Mouse (Mus musculus): ENCODE results near the gene Rnf169. TPM values are rescaled to one million over a fixed set of nuclear protein-coding genes. Genes with fewer than 3 reads are reported as not detected.

The Rnf169 gene
- polyA plus RNA-seq, 1 experiment from 2014 or later: 1.8 TPM

DNA sequence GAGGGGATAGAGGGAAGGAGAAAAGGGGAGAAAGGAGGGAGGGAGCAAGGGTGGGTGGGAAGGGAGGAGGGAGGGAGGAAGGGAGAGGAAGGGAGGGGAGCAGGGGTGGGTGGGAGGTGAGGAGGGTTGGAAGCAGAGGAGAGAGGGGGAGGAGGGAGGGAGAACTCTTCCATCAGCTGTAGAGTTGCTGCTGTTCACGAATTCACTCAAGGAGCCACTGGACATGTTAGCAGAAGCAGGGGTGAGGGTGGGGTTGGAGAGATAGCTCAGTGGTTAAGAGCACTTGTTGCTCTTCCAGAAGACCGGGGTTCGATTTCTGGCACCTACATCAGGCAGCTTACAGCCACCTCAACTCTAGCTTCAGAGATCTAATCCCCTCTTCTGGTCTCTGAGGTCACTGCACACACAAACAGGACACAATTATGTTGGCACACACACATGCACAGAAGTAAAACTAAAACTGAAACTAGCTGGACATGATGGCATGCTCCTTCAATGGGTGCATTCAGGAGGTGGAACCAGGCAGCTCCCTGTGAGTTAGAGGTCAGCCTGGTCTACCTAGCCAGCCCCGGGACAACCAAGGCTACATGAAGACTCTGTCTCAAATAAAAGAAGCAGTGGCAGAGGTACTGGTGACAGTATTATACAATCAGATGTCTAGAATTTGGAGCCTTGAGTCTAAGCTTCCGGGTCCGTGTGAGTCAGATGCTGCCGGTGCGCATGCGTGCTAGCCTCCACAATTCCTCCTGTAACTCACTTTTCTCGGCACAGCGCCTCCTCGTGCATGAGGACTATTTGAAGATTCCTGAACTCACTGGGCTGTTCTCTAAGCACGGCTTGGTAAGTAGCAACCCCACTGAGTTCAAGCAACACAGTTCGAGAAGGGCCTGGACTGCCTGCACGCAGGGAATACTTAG is 9.9 kb upstream of the Rnf169 start:
- 72% methylated on average over 15 of the region's 15 CpGs for WGBS
- Histone ChIP-seq H3K36me3 (ENCODE audit: control insufficient read depth, insufficient read depth, low read length) (no peaks in the 10 kb centered on the region), H3K4me3 (ENCODE audit: low read depth, low read length) (no peak overlapping the region), H3K9ac (ENCODE audit: low read length) (no peak overlapping the region), H3K4me2 (replicated peaks; ENCODE audit: low read depth) (no peak overlapping the region), H3K27me3 (ENCODE audit: control insufficient read depth, insufficient read depth, low read length) (no peaks in the 10 kb centered on the region), H3K4me1 (replicated peaks; ENCODE audit: control insufficient read depth, insufficient read depth) (no peaks in the 10 kb centered on the region), H3K9me3 (ENCODE audit: control insufficient read depth, low read length) (no peaks in the 10 kb centered on the region), H3K27ac (replicated peaks) (no peak overlapping the region)
- ATAC-seq (ENCODE audit: low FRiP score, low TSS enrichment) (no peak), DNase-seq (ENCODE audit: low spot score) (peak; percentile 50)
- TF ChIP-seq EP300 (optimal IDR thresholded peaks at IDR 0.05) (no peak), CTCF (IDR thresholded peaks at IDR 0.05; ENCODE audit: low read depth) (peak; percentile 49)

GRCm38 (mm10) chr7:99988725-99989124 is 8.5 kb upstream of the Rnf169 start:
- H3K27me3 ChIP-seq (ENCODE audit: control insufficient read depth, insufficient read depth, low read length): no peaks in the 10 kb centered on the region
- H3K4me3 ChIP-seq (ENCODE audit: low read depth, low read length): no peak overlapping the region
- peak; percentile 76 for DNase-seq (ENCODE audit: low spot score)
- H3K36me3 ChIP-seq (ENCODE audit: control insufficient read depth, insufficient read depth, low read length): no peaks in the 10 kb centered on the region
- no peak overlapping the region for H3K27ac ChIP-seq (replicated peaks)
- TF ChIP-seq EP300 (optimal IDR thresholded peaks at IDR 0.05) (no peak), CTCF (IDR thresholded peaks at IDR 0.05; ENCODE audit: low read depth) (peak; percentile 94)
- 0 out of 2 replicates have a peak, but pooled peaks have one; percentile 72 for ATAC-seq (ENCODE audit: low FRiP score, low TSS enrichment)
- WGBS: 2% methylated on average over 4 of the region's 4 CpGs
- no peak overlapping the region for H3K9ac ChIP-seq (ENCODE audit: low read length)
- no peaks in the 10 kb centered on the region for H3K4me1 ChIP-seq (replicated peaks; ENCODE audit: control insufficient read depth, insufficient read depth)
- no peak overlapping the region for H3K4me2 ChIP-seq (replicated peaks; ENCODE audit: low read depth)
- no peaks in the 10 kb centered on the region for H3K9me3 ChIP-seq (ENCODE audit: control insufficient read depth, low read length)

DNA sequence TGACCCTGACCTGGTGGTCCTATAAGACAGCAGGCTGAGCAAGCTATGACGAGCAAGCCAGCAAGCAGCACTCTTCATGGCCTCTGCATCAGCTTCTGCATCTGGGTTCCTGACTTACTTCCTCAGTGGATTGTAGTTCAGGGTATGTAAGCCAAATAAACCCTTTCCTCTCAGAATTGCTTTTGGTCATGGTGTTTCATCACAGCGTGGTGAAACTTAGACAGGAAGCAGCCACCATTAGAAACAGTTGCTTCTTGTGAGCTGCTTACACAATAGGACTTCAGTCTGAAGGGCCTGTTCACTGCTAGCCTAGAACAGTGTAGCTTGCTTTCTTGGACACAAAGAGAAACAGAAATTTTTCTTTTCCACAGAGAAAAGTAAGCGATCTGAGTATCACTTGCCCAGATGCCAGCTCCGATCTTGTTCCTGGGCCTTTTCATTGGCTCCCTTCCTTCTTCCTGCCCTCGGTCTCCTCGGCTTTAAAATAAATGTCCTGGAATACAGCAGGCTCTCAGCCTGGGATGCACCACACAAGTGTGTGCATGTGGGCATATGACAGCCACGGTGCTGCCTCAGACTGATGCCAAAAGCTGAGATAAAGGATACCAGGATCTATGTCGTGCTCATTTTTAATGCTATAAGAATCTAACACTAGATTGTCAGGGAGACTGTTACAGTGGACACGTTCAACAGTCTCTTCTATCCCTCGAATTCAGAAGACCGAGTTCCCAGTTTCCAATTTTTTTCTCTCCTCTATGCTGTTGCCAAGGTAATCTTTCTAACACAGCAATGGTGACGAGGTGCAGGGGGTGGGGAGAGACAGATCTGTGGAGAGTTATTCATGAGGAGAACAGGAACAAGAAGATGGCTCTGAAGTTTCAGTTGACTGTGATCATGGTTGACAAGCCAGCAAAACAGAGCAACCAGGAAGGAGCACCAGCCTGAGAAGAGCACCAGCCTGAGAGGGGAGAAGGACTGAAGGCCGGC is 2.3 kb upstream of the Rnf169 start:
- Histone ChIP-seq H3K27ac (replicated peaks) (no peak overlapping the region), H3K4me2 (replicated peaks; ENCODE audit: low read depth) (no peak overlapping the region), H3K4me1 (replicated peaks; ENCODE audit: control insufficient read depth, insufficient read depth) (no peaks in the 10 kb centered on the region), H3K27me3 (ENCODE audit: control insufficient read depth, insufficient read depth, low read length) (no peaks in the 10 kb centered on the region), H3K9me3 (ENCODE audit: control insufficient read depth, low read length) (no peaks in the 10 kb centered on the region), H3K9ac (ENCODE audit: low read length) (no peak overlapping the region), H3K36me3 (ENCODE audit: control insufficient read depth, insufficient read depth, low read length) (no peaks in the 10 kb centered on the region), H3K4me3 (ENCODE audit: low read depth, low read length) (no peak overlapping the region)
- ATAC-seq (ENCODE audit: low FRiP score, low TSS enrichment): no peak
- WGBS: 82% methylated on average over 13 of the region's 13 CpGs
- no peak for DNase-seq (ENCODE audit: low spot score)
- TF ChIP-seq CTCF (IDR thresholded peaks at IDR 0.05; ENCODE audit: low read depth) (no peak), EP300 (optimal IDR thresholded peaks at IDR 0.05) (no peak)

GRCm38 (mm10) chr7:99981311-99981710 is 1.1 kb upstream of the Rnf169 start:
- no peaks in the 10 kb centered on the region for H3K36me3 ChIP-seq (ENCODE audit: control insufficient read depth, insufficient read depth, low read length)
- no peaks in the 10 kb centered on the region for H3K9me3 ChIP-seq (ENCODE audit: control insufficient read depth, low read length)
- no peaks in the 10 kb centered on the region for H3K4me1 ChIP-seq (replicated peaks; ENCODE audit: control insufficient read depth, insufficient read depth)
- H3K27me3 ChIP-seq (ENCODE audit: control insufficient read depth, insufficient read depth, low read length): no peaks in the 10 kb centered on the region
- no peak overlapping the region for H3K4me3 ChIP-seq (ENCODE audit: low read depth, low read length)
- ATAC-seq (ENCODE audit: low FRiP score, low TSS enrichment): no peak
- 12% methylated on average over 2 of the region's 2 CpGs for WGBS
- H3K9ac ChIP-seq (ENCODE audit: low read length): no peak overlapping the region
- peak; percentile 81 for TF ChIP-seq CTCF (IDR thresholded peaks at IDR 0.05; ENCODE audit: low read depth)
- TF ChIP-seq EP300 (optimal IDR thresholded peaks at IDR 0.05): no peak
- H3K4me2 ChIP-seq (replicated peaks; ENCODE audit: low read depth): no peak overlapping the region
- no peak overlapping the region for H3K27ac ChIP-seq (replicated peaks)
- DNase-seq (ENCODE audit: low spot score): no peak

DNA sequence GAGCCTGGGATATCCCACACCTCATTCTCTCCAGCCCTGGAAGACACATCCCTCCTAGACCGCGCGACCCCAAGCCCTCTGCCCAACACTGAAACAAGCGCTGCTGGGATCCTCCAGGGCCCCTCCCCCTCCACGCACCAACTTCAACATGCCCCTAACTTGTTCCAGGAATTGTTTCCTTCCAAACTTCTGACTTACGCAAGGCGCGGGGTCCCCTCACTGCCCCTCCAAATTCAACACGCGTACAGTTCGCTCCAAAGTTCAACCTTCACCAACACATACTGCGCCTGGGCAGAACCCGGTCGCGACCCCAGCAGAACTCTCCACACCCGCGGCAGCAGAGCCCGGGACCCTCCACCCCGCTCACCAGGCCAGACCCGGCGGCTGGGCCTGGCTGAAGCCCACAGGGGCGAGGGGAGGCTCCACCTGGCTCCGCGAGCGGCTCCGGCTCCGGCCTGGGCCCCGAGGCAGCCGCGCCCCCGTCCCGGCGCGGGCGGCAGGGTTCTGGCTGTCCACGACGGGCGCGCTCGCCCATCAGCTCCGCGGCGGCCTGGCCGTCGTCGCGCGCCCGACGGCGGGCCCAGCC is 609 bp downstream of the Rnf169 start:
- H3K9ac ChIP-seq (ENCODE audit: low read length): peak overlapping the region; percentile 98
- H3K4me1 ChIP-seq (replicated peaks; ENCODE audit: control insufficient read depth, insufficient read depth): no peaks in the 10 kb centered on the region
- no peaks in the 10 kb centered on the region for H3K9me3 ChIP-seq (ENCODE audit: control insufficient read depth, low read length)
- peak overlapping the region; percentile 95 for H3K27ac ChIP-seq (replicated peaks)
- H3K36me3 ChIP-seq (ENCODE audit: control insufficient read depth, insufficient read depth, low read length): no peaks in the 10 kb centered on the region
- no peaks in the 10 kb centered on the region for H3K27me3 ChIP-seq (ENCODE audit: control insufficient read depth, insufficient read depth, low read length)
- peak; percentile 62 for ATAC-seq (ENCODE audit: low FRiP score, low TSS enrichment)
- TF ChIP-seq EP300 (optimal IDR thresholded peaks at IDR 0.05) (no peak), CTCF (IDR thresholded peaks at IDR 0.05; ENCODE audit: low read depth) (no peak)
- under 1% methylated on average over 34 of the region's 51 CpGs for WGBS
- peak overlapping the region; percentile 96 for H3K4me3 ChIP-seq (ENCODE audit: low read depth, low read length)
- H3K4me2 ChIP-seq (replicated peaks; ENCODE audit: low read depth): peak overlapping the region; percentile 80
- peak; percentile 61 for DNase-seq (ENCODE audit: low spot score)

Measured in stomach, postnatal 0 days (tissue).